Mouse (Mus musculus) forelimb bud, embryonic 11.5 days (tissue): ENCODE data around the gene Mcpt2.
"Not testable (repeated sequence)": the region's sequence is repeated elsewhere in the genome, so short reads cannot be mapped to it uniquely, and the experiment has no call there.

Experiments
- DNase-seq: peaks from one replicate; pipeline ENCODE4 v3.0.0-alpha.2; 2012; ENCODE audit warnings: low read depth, low spot score

The Mcpt2 gene

GRCm38 (mm10) chr14:56041792-56042191, at the start of gene Mcpt2:
Gene Mcpt2, plus strand, starts transcription at chr14:56042041.
- DNase-seq: not testable (repeated sequence)

GRCm38 (mm10) chr14:56013147-56013546, 28.7 kb upstream of the Mcpt2 start:
- DNase-seq: no peak

- DNase-seq: no peak
Observed at GRCm38 (mm10) chr14:56013924-56014323, 27.9 kb upstream of the Mcpt2 start.

- DNase-seq: not testable (repeated sequence)
Observed at GRCm38 (mm10) chr14:56017671-56018070, 24.2 kb upstream of the Mcpt2 start, which contains the start of gene Mcpt1. Gene Mcpt1, plus strand, starts transcription at chr14:56017971.

GRCm38 (mm10) chr14:56019446-56019845, 22.4 kb upstream of the Mcpt2 start:
- no peak for DNase-seq

- not testable (repeated sequence) for DNase-seq
Observed at GRCm38 (mm10) chr14:56021305-56021704, 20.5 kb upstream of the Mcpt2 start.

GRCm38 (mm10) chr14:56030395-56030794, 11.4 kb upstream of the Mcpt2 start, which contains the start of gene Mcpt9:
Gene Mcpt9, minus strand, starts transcription at chr14:56030495.
- not testable (repeated sequence) for DNase-seq

GRCm38 (mm10) chr14:56034433-56034832, 7.4 kb upstream of the Mcpt2 start:
- no peak for DNase-seq

- DNase-seq: no peak
Observed at GRCm38 (mm10) chr14:56055408-56055807, 13.6 kb downstream of the Mcpt2 start.

- DNase-seq: no peak
Observed at GRCm38 (mm10) chr14:56057722-56058121, 15.9 kb downstream of the Mcpt2 start.

- not testable (repeated sequence) for DNase-seq
Observed at GRCm38 (mm10) chr14:56062213-56062612, 20.4 kb downstream of the Mcpt2 start, which contains the start of gene Mcpt4. Gene Mcpt4, minus strand, starts transcription at chr14:56062313.

GRCm38 (mm10) chr14:56082016-56082415, 40.2 kb downstream of the Mcpt2 start:
- no peak for DNase-seq

GRCm38 (mm10) chr14:56085167-56085566, 43.3 kb downstream of the Mcpt2 start, which contains the start of gene Mcpt8:
Gene Mcpt8, minus strand, starts transcription at chr14:56085273.
- no peak for DNase-seq

GRCm38 (mm10) chr14:56086711-56087110, 44.9 kb downstream of the Mcpt2 start:
- DNase-seq: no peak

- DNase-seq: no peak
Observed at GRCm38 (mm10) chr14:56093353-56093752, 51.5 kb downstream of the Mcpt2 start.
